Mouse (Mus musculus) ES-E14 (cell line): ENCODE measurements at regions not wholly inside any gene's neighbourhood (a gene's known extent, or its start where the extent isn't known, plus 50 kb on each side); places are given as distances from the start of the nearest gene placed in this dataset.

Experiments used
- CHD2 ChIP-seq: IDR thresholded peaks from 2 replicates; pipeline ENCODE4 v1.6.1; 2014; ENCODE audit warnings: mild to moderate bottlenecking, low read depth, low read length, inconsistent platforms
- HCFC1 ChIP-seq: IDR thresholded peaks from 2 replicates; pipeline ENCODE4 v1.6.1; 2012; ENCODE audit warnings: low read length, inconsistent platforms, borderline replicate concordance; ENCODE audit not compliant: insufficient read depth
- ZNF384 ChIP-seq: IDR thresholded peaks from 2 replicates; pipeline ENCODE4 v1.6.1; 2012; ENCODE audit warnings: low read depth, low read length, inconsistent platforms

DNA sequence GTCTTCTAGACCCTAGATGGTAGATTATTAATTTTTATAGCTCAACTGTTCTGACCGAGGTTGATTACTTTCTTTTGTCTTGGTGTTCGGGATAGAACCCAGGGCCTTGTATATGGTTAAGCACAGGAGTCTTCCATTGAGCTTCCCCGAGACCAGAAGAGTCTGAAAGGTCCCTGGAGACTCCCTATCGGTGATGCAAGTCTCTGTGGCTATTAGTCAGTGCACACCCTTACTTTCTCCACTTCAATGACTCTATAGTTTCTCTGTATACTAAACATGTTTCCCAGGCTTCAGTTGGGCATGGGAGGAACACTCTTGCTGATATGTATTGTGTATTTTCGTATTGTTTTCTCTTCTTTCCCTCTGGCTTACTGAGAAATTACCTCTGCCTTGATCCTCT lies 623.8 kb upstream of the Igfbp3 start:
- TF ChIP-seq HCFC1 (no peak), CHD2 (no peak), ZNF384 (no peak)
